Mouse (Mus musculus) CH12.LX (cell line): ENCODE measurements at regions not wholly inside any gene's neighbourhood (a gene's known extent, or its start where the extent isn't known, plus 50 kb on each side); places are given as distances from the start of the nearest gene placed in this dataset.

ENCODE experiments used
- DNase-seq: peaks from one replicate; pipeline ENCODE4 v3.0.0-alpha.2; 2013; ENCODE audit errors: extremely low read depth
- H3K27ac ChIP-seq: 2 replicates; pipeline ENCODE4 v1.5.1; 2012; ENCODE audit warnings: low read depth, mild to moderate bottlenecking, control low read depth, moderate library complexity; ENCODE audit not compliant: insufficient read depth
- H3K27me3 ChIP-seq: replicated peaks from 2 replicates; pipeline ENCODE3; 2012; ENCODE audit warnings: inconsistent platforms
- H3K36me3 ChIP-seq, 2 experiments: replicated peaks in 1 of 2; 2 replicates each; pipeline versions ENCODE3 to v1.6.1; 2012; ENCODE audit warnings: inconsistent platforms in 1 of 2, low read length in 1 of 2, mild to moderate bottlenecking in 1 of 2, mixed read lengths in 1 of 2, moderate library complexity in 1 of 2; ENCODE audit not compliant: control insufficient read depth in 1 of 2, insufficient read depth in 1 of 2
- H3K4me1 ChIP-seq, 2 experiments: 2 replicates each; pipeline ENCODE4 v1.6.1; 2012; ENCODE audit warnings: inconsistent platforms in 1 of 2, moderate library complexity in 1 of 2; ENCODE audit not compliant: insufficient read depth in 2 of 2, control insufficient read depth in 1 of 2
- H3K4me2 ChIP-seq: 2 replicates; pipeline ENCODE4 v1.6.1; 2012; ENCODE audit warnings: low read depth, mild to moderate bottlenecking, control low read depth; ENCODE audit not compliant: poor library complexity, insufficient read depth, severe bottlenecking
- H3K4me3 ChIP-seq, 3 experiments: fragments of 150-350 bp in 1 of 3; sonication (generic) in 1 of 3; replicated peaks in 1 of 3; 2 replicates each; pipeline versions ENCODE3 to v1.5.1; 2011 to 2012; ENCODE audit warnings: low read depth in 2 of 3, low read length in 2 of 3, mild to moderate bottlenecking in 2 of 3, moderate library complexity in 2 of 3, control low read depth in 1 of 3, improper control_type of control experiment in 1 of 3, inconsistent platforms in 1 of 3, mixed read lengths in 1 of 3; ENCODE audit not compliant: poor library complexity in 1 of 3
- H3K79me2 ChIP-seq: replicated peaks from 2 replicates; pipeline ENCODE4 v1.6.1; 2012; ENCODE audit warnings: mild to moderate bottlenecking, moderate library complexity; ENCODE audit not compliant: control insufficient read depth, poor library complexity, insufficient read depth, severe bottlenecking; ENCODE audit errors: extremely low read depth
- H3K9ac ChIP-seq: 2 replicates; pipeline ENCODE4 v1.6.1; 2012; ENCODE audit warnings: low read depth, mild to moderate bottlenecking, control low read depth, moderate library complexity; ENCODE audit not compliant: insufficient read depth
- H3K9me3 ChIP-seq: replicated peaks from 2 replicates; pipeline ENCODE3; 2012; ENCODE audit warnings: low read length, inconsistent platforms, mixed read lengths
- CHD1 ChIP-seq: IDR thresholded peaks from 2 replicates; pipeline ENCODE4 v1.6.1; 2012; ENCODE audit warnings: low read depth, low read length, improper control_type of control experiment, inconsistent platforms
- CHD2 ChIP-seq: IDR thresholded peaks from 2 replicates; pipeline ENCODE4 v1.6.1; 2011; ENCODE audit warnings: low read length, improper control_type of control experiment
- E2F4 ChIP-seq: IDR thresholded peaks from 2 replicates; pipeline ENCODE4 v1.6.1; 2011; ENCODE audit warnings: low read depth, low read length, improper control_type of control experiment; ENCODE audit not compliant: insufficient replicate concordance
- ELF1 ChIP-seq: IDR thresholded peaks from 2 replicates; pipeline ENCODE4 v1.6.1; 2014; ENCODE audit warnings: low read depth, mild to moderate bottlenecking, inconsistent platforms, low read length, improper control_type of control experiment
- EP300 ChIP-seq: IDR thresholded peaks from 2 replicates; pipeline ENCODE4 v1.6.1; 2011; ENCODE audit warnings: low read length, improper control_type of control experiment
- ETS1 ChIP-seq: conservative IDR thresholded peaks from 2 replicates; pipeline ENCODE4 v1.6.1; 2012; ENCODE audit warnings: low read depth, mild to moderate bottlenecking, inconsistent platforms, low read length, improper control_type of control experiment, moderate library complexity
- JUND ChIP-seq: conservative IDR thresholded peaks from 2 replicates; pipeline ENCODE4 v1.6.1; 2011; ENCODE audit warnings: low read depth, low read length, improper control_type of control experiment
- KAT2A ChIP-seq: IDR thresholded peaks from 2 replicates; pipeline ENCODE4 v1.6.1; 2012; ENCODE audit warnings: low read length, improper control_type of control experiment, inconsistent platforms; ENCODE audit not compliant: insufficient replicate concordance
- MAX ChIP-seq: IDR thresholded peaks from 2 replicates; pipeline ENCODE4 v1.6.1; 2011; ENCODE audit warnings: low read length, improper control_type of control experiment
- MAZ ChIP-seq: IDR thresholded peaks from 2 replicates; pipeline ENCODE4 v1.6.1; 2012; ENCODE audit warnings: low read depth, mild to moderate bottlenecking, inconsistent platforms, low read length, improper control_type of control experiment, moderate library complexity
- MEF2A ChIP-seq: IDR thresholded peaks from 2 replicates; pipeline ENCODE4 v1.6.1; 2014; ENCODE audit warnings: low read depth, mild to moderate bottlenecking, inconsistent platforms, low read length, improper control_type of control experiment, borderline replicate concordance
- NELFE ChIP-seq: IDR thresholded peaks from 2 replicates; pipeline ENCODE4 v1.6.1; 2011; ENCODE audit warnings: low read depth, low read length, improper control_type of control experiment
- PAX5 ChIP-seq: IDR thresholded peaks from 2 replicates; pipeline ENCODE4 v1.6.1; 2012; ENCODE audit warnings: low read length, inconsistent platforms, mixed read lengths
- POLR2AphosphoS2 ChIP-seq: IDR thresholded peaks from 2 replicates; pipeline ENCODE4 v1.6.1; 2011; ENCODE audit warnings: low read depth, low read length, improper control_type of control experiment
- RAD21 ChIP-seq: IDR thresholded peaks from 2 replicates; pipeline ENCODE4 v1.6.1; 2011; ENCODE audit warnings: low read depth, mild to moderate bottlenecking, low read length, improper control_type of control experiment, moderate library complexity
- RCOR1 ChIP-seq: conservative IDR thresholded peaks from 2 replicates; pipeline ENCODE4 v1.6.1; 2012; ENCODE audit warnings: low read depth, mild to moderate bottlenecking, inconsistent platforms, low read length, improper control_type of control experiment
- SMC3 ChIP-seq: IDR thresholded peaks from 2 replicates; pipeline ENCODE4 v1.6.1; 2011; ENCODE audit warnings: low read depth, low read length, improper control_type of control experiment
- TCF12 ChIP-seq: IDR thresholded peaks from 2 replicates; pipeline ENCODE4 v1.6.1; 2014; ENCODE audit warnings: low read depth, mild to moderate bottlenecking, inconsistent platforms, low read length, improper control_type of control experiment
- UBTF ChIP-seq: IDR thresholded peaks from 2 replicates; pipeline ENCODE4 v1.6.1; 2012; ENCODE audit warnings: low read depth, mild to moderate bottlenecking, inconsistent platforms, low read length, improper control_type of control experiment, moderate library complexity
- USF2 ChIP-seq: conservative IDR thresholded peaks from 2 replicates; pipeline ENCODE4 v1.6.1; 2011; ENCODE audit warnings: low read depth, low read length, improper control_type of control experiment
- ZC3H11A ChIP-seq: IDR thresholded peaks from 2 replicates; pipeline ENCODE4 v1.6.1; 2012; ENCODE audit warnings: low read depth, mild to moderate bottlenecking, inconsistent platforms, low read length, improper control_type of control experiment
- ZKSCAN1 ChIP-seq: IDR thresholded peaks from 2 replicates; pipeline ENCODE4 v1.6.1; 2012; ENCODE audit warnings: low read depth, inconsistent platforms, low read length, improper control_type of control experiment, borderline replicate concordance
- ZMIZ1 ChIP-seq: IDR thresholded peaks from 2 replicates; pipeline ENCODE4 v1.6.1; 2012; ENCODE audit warnings: low read depth, mild to moderate bottlenecking, inconsistent platforms, low read length, improper control_type of control experiment
- dilution Hi-C: fragments of 300-500 bp; cut with MboI; formaldehyde crosslinking; loops from 2 replicates; pipeline ENCODE4 v1.14.3; 2020; ENCODE audit warnings: low sequenced_read_pairs; ENCODE audit not compliant: extremely low pct_unique_long_range_greater_than_20kb, extremely low pct_ligation_motif_present
- in situ Hi-C: fragments of 300-500 bp; cut with MboI; formaldehyde crosslinking; loops from 3 replicates; pipeline ENCODE4 v1.14.3; 2019; ENCODE audit warnings: low sequenced_read_pairs, low pct_ligation_motif_present, low pct_unique_long_range_greater_than_20kb, mixed read lengths

- in situ Hi-C loops = no loop called here
Observed at GRCm38 (mm10) chr3:38564844-38565243, 80.2 kb upstream of the Ankrd50 start.

GRCm38 (mm10) chr3:38564364-38564763, 79.7 kb upstream of the Ankrd50 start:
- DNase-seq = peak; percentile 49
- no peaks in the 10 kb centered on the region for H3K9me3 ChIP-seq
- in situ Hi-C loops (no loop called here), dilution Hi-C loops (no loop called here)
- H3K36me3 ChIP-seq = no peaks in the 10 kb centered on the region
- peak overlapping the region; percentile 1 for H3K4me2 ChIP-seq
- peaks cover 20 to 58% of the 10 kb centered on the region in 2 experiments for H3K4me1 ChIP-seq
- H3K79me2 ChIP-seq = no peaks in the 10 kb centered on the region
- H3K9ac ChIP-seq = no peak overlapping the region
- H3K27ac ChIP-seq = peak overlapping the region; percentile 44; the same call in 1 of the 2 replicates
- H3K4me3 ChIP-seq = no peak overlapping the region
- TF ChIP-seq MAX (no peak), CHD2 (no peak), KAT2A (no peak), ZKSCAN1 (no peak), PAX5 (no peak), USF2 (no peak), ELF1 (no peak), TCF12 (peak; percentile 67; the same call in 1 of the 2 replicates), EP300 (no peak), MAZ (0 out of 2 replicates have a peak, but pooled peaks have one; percentile 21), JUND (no peak), RCOR1 (no peak), MEF2A (peak; percentile 88), ETS1 (peak; percentile 34; the same call in 1 of the 2 replicates), UBTF (no peak), RAD21 (no peak), ZMIZ1 (no peak), E2F4 (no peak)
- no peaks in the 10 kb centered on the region for H3K27me3 ChIP-seq

More at GRCm38 (mm10) chr3:38564844-38565243, 80.2 kb upstream of the Ankrd50 start:
- DNase-seq = no peak
- no peaks in the 10 kb centered on the region for H3K9me3 ChIP-seq
- H3K9ac ChIP-seq = no peak overlapping the region
- H3K4me1 ChIP-seq = peaks cover 22 to 63% of the 10 kb centered on the region in 2 experiments
- peak overlapping the region in 1 of 3 experiments; percentile 19 for H3K4me3 ChIP-seq
- H3K4me2 ChIP-seq = peak overlapping the region; percentile 1; the same call in 1 of the 2 replicates
- H3K79me2 ChIP-seq = no peaks in the 10 kb centered on the region
- H3K27me3 ChIP-seq = no peaks in the 10 kb centered on the region
- dilution Hi-C loops = no loop called here
- TF ChIP-seq EP300 (no peak), POLR2AphosphoS2 (no peak), USF2 (no peak), ZMIZ1 (no peak), NELFE (no peak), MAZ (no peak), RCOR1 (no peak), CHD2 (no peak), CHD1 (no peak), MAX (no peak), SMC3 (no peak), TCF12 (no peak), ZC3H11A (no peak), KAT2A (no peak), JUND (no peak)
- TF ChIP-seq, all 38 proteins: peak for 0
- Histone ChIP-seq H3K27ac (peak overlapping the region; percentile 44; the same call in 1 of the 2 replicates), H3K36me3 (no peaks in the 10 kb centered on the region)
